Mouse (Mus musculus) heart, postnatal 0 days (tissue): ENCODE data around the gene Top1. TPM values are rescaled to one million over a fixed set of nuclear protein-coding genes. Genes with fewer than 3 reads are reported as not detected.

Experiments
- ATAC-seq: fragments of 200-750 bp; cut with Nextera tagmentation; 2 replicates; pipeline ENCODE4 v1.8.0; 2017; ENCODE audit warnings: low read depth, moderate number of reproducible peaks, moderate library complexity; ENCODE audit not compliant: insufficient read depth
- DNase-seq: peaks from one replicate; pipeline ENCODE4 v3.0.0-alpha.2; 2016; ENCODE audit warnings: low spot score
- H3K27ac ChIP-seq: fragments of 300-500 bp; sonication (generic); 2 replicates; pipeline ENCODE4 v1.5.1; 2014; ENCODE audit warnings: low read depth, mild to moderate bottlenecking
- H3K27me3 ChIP-seq: fragments of 300-500 bp; sonication (generic); 2 replicates; pipeline ENCODE4 v1.6.1; 2014; ENCODE audit warnings: low read length, mixed read lengths; ENCODE audit not compliant: control insufficient read depth, insufficient read depth
- H3K36me3 ChIP-seq: fragments of 300-500 bp; sonication (generic); replicated peaks from 2 replicates; pipeline ENCODE4 v1.6.1; 2014; ENCODE audit warnings: low read length, mixed read lengths; ENCODE audit not compliant: control insufficient read depth, insufficient read depth
- H3K4me1 ChIP-seq: fragments of 300-500 bp; sonication (generic); 2 replicates; pipeline ENCODE4 v1.6.1; 2014; ENCODE audit warnings: antibody characterized with exemption; ENCODE audit not compliant: control insufficient read depth, insufficient read depth
- H3K4me2 ChIP-seq: fragments of 300-500 bp; sonication (generic); 2 replicates; pipeline ENCODE4 v1.6.1; 2014; ENCODE audit warnings: low read depth, mild to moderate bottlenecking, low read length, moderate library complexity
- H3K4me3 ChIP-seq: fragments of 300-500 bp; sonication (generic); 2 replicates; pipeline ENCODE4 v1.5.1; 2014; ENCODE audit warnings: low read depth, low read length
- H3K9ac ChIP-seq: fragments of 300-500 bp; sonication (generic); replicated peaks from 2 replicates; pipeline ENCODE4 v1.6.1; 2014; ENCODE audit warnings: low read depth, low read length, mixed read lengths
- H3K9me3 ChIP-seq: fragments of 300-500 bp; sonication (generic); replicated peaks from 2 replicates; pipeline ENCODE4 v1.6.1; 2016; ENCODE audit warnings: low read length; ENCODE audit not compliant: control insufficient read depth
- CTCF ChIP-seq: IDR thresholded peaks from 2 replicates; pipeline ENCODE4 v1.5.1; 2016; ENCODE audit warnings: antibody characterized with exemption, control low read depth, low read depth
- EP300 ChIP-seq: IDR thresholded peaks from 2 replicates; pipeline ENCODE4 v1.6.1; 2016; ENCODE audit warnings: antibody characterized with exemption, low read depth
- WGBS: fragments of 180-500 bp; shearing (Covaris S2); extraction: QIAGEN DNeasy Blood & Tissue Kit; methylation state at CpG from one replicate; pipeline ENCODE4 v1.1.7; 2014; 5-methylcytosine and 5-hydroxymethylcytosine counted together
- polyA plus RNA-seq: library from polyadenylated mRNA; unstranded; fragments of >200 nt; fragmentation: Nextera tagmentation; extraction: Ambion mirVana; gene quantifications from 2 replicates; pipeline ENCODE4 v1.2.1, GENCODE M21; 2015
- total RNA-seq: library from RNA; depleted of rRNA; stranded (reverse); fragments of >200 nt; gene quantifications from 2 replicates; pipeline ENCODE4 v1.2.3, GENCODE M21; 2014; ENCODE audit warnings: low replicate concordance

Top1 gene
- total and polyA plus RNA-seq, 2 experiments from 2014 or later, result 14.8 to 30.7 TPM

DNA sequence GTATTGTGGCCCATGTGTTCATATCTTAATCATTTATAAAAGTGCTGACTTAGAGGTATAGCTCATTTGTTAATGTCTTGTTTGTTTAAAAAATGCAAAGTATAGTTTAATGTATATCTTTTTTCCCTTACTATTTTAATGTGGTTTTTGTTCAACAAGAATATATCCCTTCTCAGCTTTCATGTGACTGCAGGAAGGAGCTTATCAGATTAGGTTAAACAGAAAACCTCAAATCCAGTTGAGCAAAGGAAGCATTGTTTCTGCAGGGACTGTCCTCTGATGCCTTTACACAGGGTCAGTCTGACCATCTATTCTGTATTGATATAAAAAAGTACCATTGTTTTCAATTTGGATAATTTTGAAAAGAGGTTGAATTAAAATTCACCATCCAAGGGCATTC lies 57.1 kb downstream of the Top1 start:
- no peak overlapping the region for H3K4me3 ChIP-seq
- H3K27ac ChIP-seq, result no peak overlapping the region
- no peak overlapping the region for H3K9ac ChIP-seq
- no peak for TF ChIP-seq CTCF
- TF ChIP-seq EP300, result no peak
- no peak overlapping the region for H3K4me2 ChIP-seq
- no peak for ATAC-seq
- H3K9me3 ChIP-seq, result no peaks in the 10 kb centered on the region
- peaks cover 16% of the 10 kb centered on the region for H3K4me1 ChIP-seq
- DNase-seq, result no peak
- no peaks in the 10 kb centered on the region for H3K27me3 ChIP-seq
- H3K36me3 ChIP-seq, result peaks cover 69% of the 10 kb centered on the region

DNA sequence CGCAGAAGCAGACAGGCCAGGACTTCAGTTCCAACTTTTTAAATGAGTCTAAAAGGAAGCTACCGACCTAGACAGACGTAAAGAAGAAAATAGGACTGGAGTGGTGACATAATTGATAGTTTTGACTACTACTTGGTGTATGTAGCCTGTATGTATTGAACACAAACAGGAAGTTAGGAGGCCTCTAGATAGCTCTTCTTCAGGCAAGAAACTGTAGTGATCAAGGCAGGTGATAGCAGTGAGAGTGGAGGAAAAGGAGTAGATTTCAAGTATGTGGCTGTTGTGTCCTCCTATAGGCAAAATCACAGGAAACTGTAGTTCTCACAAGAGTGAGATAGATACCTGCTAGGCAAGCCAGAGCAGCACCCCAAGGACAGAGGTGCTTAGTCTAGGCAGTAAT lies 62.0 kb downstream of the Top1 start:
- WGBS, result 88% methylated on average over 3 of the region's 3 CpGs
- Histone ChIP-seq H3K9me3 (no peaks in the 10 kb centered on the region), H3K27ac (no peak overlapping the region), H3K27me3 (no peaks in the 10 kb centered on the region), H3K4me1 (no peaks in the 10 kb centered on the region), H3K4me3 (no peak overlapping the region), H3K9ac (no peak overlapping the region), H3K36me3 (peaks cover 83% of the 10 kb centered on the region), H3K4me2 (no peak overlapping the region)
- DNase-seq (no peak), ATAC-seq (no peak)
- TF ChIP-seq EP300 (no peak), CTCF (no peak)

DNA sequence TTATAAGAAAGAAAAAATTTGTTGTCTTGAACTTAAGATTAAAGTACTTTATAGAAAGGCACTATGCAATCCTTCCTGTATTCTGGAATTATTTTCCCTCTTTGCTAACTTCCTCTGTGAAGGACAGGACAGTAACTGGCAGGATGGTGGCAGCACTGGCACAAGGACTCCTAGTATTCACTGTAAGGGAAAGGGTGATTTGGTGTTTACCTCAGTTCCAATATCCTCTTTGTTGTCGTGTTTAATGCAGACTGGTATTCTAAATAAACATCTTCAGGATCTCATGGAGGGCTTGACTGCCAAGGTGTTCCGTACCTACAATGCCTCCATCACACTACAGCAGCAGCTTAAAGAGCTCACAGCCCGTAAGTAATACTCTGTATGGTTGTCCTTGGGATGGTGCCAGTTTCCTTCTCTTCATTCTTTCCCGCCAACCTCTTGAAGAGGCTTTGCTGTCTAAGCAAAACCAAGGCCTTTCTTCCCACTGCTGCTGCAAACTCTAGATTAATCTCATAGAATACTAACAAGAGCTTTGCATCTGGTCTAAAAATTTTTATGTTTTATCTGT lies 69.9 kb downstream of the Top1 start:
- Histone ChIP-seq H3K4me1 (no peaks in the 10 kb centered on the region), H3K9ac (no peak overlapping the region), H3K4me3 (no peak overlapping the region), H3K27ac (no peak overlapping the region), H3K4me2 (no peak overlapping the region), H3K9me3 (no peaks in the 10 kb centered on the region), H3K36me3 (peaks cover 91% of the 10 kb centered on the region), H3K27me3 (no peaks in the 10 kb centered on the region)
- 72% methylated on average over 4 of the region's 4 CpGs for whole genome bisulfite sequencing
- TF ChIP-seq EP300 (no peak), CTCF (no peak)
- DNase-seq, result no peak
- no peak for ATAC-seq

DNA sequence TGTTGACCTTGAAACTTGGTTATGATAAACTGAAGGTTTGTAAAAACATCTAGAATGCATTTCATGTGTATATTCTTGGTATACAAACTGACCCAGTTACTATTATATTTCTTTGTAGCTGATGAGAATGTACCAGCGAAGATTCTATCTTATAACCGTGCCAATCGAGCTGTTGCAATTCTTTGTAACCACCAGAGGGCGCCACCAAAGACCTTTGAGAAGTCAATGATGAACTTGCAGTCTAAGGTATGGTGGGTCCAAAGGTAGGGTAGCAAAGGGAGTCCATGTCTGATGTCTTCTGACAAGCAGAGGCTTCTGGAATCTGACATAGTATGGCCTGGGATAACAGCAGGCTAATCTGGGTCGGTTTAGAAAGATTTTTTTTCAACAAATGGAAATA lies 71.6 kb downstream of the Top1 start:
- ATAC-seq (no peak), DNase-seq (peak; percentile 43)
- TF ChIP-seq EP300, result no peak
- peak; percentile 63 for TF ChIP-seq CTCF
- H3K4me3 ChIP-seq, result no peak overlapping the region
- H3K4me1 ChIP-seq, result no peaks in the 10 kb centered on the region
- H3K9ac ChIP-seq, result no peak overlapping the region
- WGBS, result 70% methylated on average over 5 of the region's 5 CpGs
- H3K36me3 ChIP-seq, result peaks cover 91% of the 10 kb centered on the region
- no peak overlapping the region for H3K27ac ChIP-seq
- H3K9me3 ChIP-seq, result no peaks in the 10 kb centered on the region
- no peaks in the 10 kb centered on the region for H3K27me3 ChIP-seq
- H3K4me2 ChIP-seq, result no peak overlapping the region

DNA sequence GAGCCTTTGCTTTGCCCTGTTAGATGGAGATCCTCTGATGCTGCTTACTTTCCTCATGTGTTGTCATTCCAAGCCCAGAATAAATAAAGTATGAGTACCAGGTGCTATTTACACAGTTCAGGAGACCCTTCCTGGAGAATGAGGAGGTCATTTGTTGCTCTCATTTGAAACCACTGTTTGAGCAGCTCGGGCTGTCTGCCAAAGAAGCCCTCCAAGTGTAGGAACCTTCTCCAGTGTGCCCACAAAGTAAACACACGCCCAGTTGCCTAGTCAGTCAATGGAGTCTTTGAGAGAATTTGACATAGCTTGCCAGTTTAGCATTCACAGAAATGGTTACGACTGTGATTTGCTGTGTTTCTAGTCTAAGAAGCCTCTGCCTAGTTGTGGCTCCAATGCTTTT lies 73.1 kb downstream of the Top1 start:
- Histone ChIP-seq H3K4me1 (no peaks in the 10 kb centered on the region), H3K27me3 (no peaks in the 10 kb centered on the region), H3K4me2 (no peak overlapping the region), H3K9me3 (no peaks in the 10 kb centered on the region), H3K4me3 (no peak overlapping the region), H3K27ac (no peak overlapping the region), H3K36me3 (peaks cover 95% of the 10 kb centered on the region), H3K9ac (no peak overlapping the region)
- no peak for ATAC-seq
- WGBS, result 87% methylated on average over 3 of the region's 3 CpGs
- no peak for TF ChIP-seq CTCF
- TF ChIP-seq EP300, result no peak
- DNase-seq, result no peak

DNA sequence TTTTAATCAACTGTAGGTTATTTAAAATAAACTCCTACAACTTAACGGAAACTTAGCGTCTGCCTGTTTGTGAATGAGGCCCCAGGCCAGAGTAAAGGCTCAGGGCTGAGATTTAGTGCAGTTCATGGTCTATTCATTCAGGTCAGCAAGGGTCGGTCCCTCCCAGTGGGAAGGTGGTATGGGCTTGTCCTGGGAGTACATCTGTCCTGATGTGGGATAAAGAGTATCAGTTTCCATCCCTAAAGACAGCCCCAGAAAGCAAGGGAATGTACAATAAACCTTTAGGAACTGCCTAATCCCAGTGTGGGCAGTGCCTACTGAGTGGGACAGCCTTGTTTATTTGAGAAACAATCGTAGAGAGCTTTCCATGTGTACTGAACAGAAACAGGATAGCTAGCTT lies 77.0 kb downstream of the Top1 start:
- H3K36me3 ChIP-seq, result peaks cover 70% of the 10 kb centered on the region
- WGBS, result 75% methylated on average over 4 of the region's 4 CpGs
- no peak overlapping the region for H3K4me3 ChIP-seq
- DNase-seq, result no peak
- no peak overlapping the region for H3K27ac ChIP-seq
- H3K9me3 ChIP-seq, result no peaks in the 10 kb centered on the region
- no peaks in the 10 kb centered on the region for H3K27me3 ChIP-seq
- H3K9ac ChIP-seq, result no peak overlapping the region
- no peak for ATAC-seq
- no peaks in the 10 kb centered on the region for H3K4me1 ChIP-seq
- no peak overlapping the region for H3K4me2 ChIP-seq
- TF ChIP-seq CTCF (no peak), EP300 (no peak)
